Mouse (Mus musculus) heart, embryonic 14.5 days (tissue): ENCODE measurements around the gene Calml3. TPM values are rescaled to one million over a fixed set of nuclear protein-coding genes. Genes with fewer than 3 reads are reported as not detected.

ENCODE experiments used
- ATAC-seq: fragments of 200-750 bp; cut with Nextera tagmentation; 2 replicates; pipeline ENCODE4 v1.8.0; 2017; ENCODE audit warnings: low read depth, moderate TSS enrichment; ENCODE audit not compliant: insufficient number of reproducible peaks, insufficient read depth, low FRiP score
- H3K27ac ChIP-seq, 2 experiments: fragments of 200-500 bp in 1 of 2; fragments of 300-500 bp in 1 of 2; sonication (generic) in 1 of 2; replicated peaks in 1 of 2; 2 replicates each; pipeline ENCODE4 v1.5.1; 2012 to 2014; ENCODE audit warnings: low read depth in 2 of 2, low read length in 2 of 2, control low read depth in 1 of 2, mild to moderate bottlenecking in 1 of 2, mixed read lengths in 1 of 2; ENCODE audit not compliant: control insufficient read depth in 1 of 2, insufficient read depth in 1 of 2
- H3K27me3 ChIP-seq: fragments of 300-500 bp; sonication (generic); 2 replicates; pipeline ENCODE4 v1.6.1; 2014; ENCODE audit warnings: mild to moderate bottlenecking, low read length, control low read depth; ENCODE audit not compliant: control insufficient read depth, insufficient read depth
- H3K36me3 ChIP-seq: fragments of 300-500 bp; sonication (generic); 2 replicates; pipeline ENCODE4 v1.6.1; 2014; ENCODE audit warnings: mild to moderate bottlenecking, control low read depth, low read length, mixed read lengths; ENCODE audit not compliant: control insufficient read depth, insufficient read depth
- H3K4me1 ChIP-seq, 2 experiments: fragments of 200-500 bp in 1 of 2; fragments of 300-500 bp in 1 of 2; sonication (generic) in 1 of 2; 2 replicates each; pipeline ENCODE4 v1.6.1; 2012 to 2014; ENCODE audit warnings: low read length in 2 of 2, control low read depth in 1 of 2, mixed read lengths in 1 of 2; ENCODE audit not compliant: control insufficient read depth in 2 of 2, insufficient read depth in 2 of 2
- H3K4me2 ChIP-seq: fragments of 300-500 bp; sonication (generic); 2 replicates; pipeline ENCODE4 v1.6.1; 2014; ENCODE audit warnings: mild to moderate bottlenecking, low read length
- H3K4me3 ChIP-seq, 2 experiments: fragments of 200-500 bp in 1 of 2; fragments of 300-500 bp in 1 of 2; sonication (generic) in 1 of 2; 2 replicates each; pipeline ENCODE4 v1.5.1; 2012 to 2014; ENCODE audit warnings: low read length in 2 of 2, mild to moderate bottlenecking in 2 of 2, control low read depth in 1 of 2, low read depth in 1 of 2, moderate library complexity in 1 of 2; ENCODE audit not compliant: control insufficient read depth in 1 of 2, insufficient read depth in 1 of 2
- H3K9ac ChIP-seq: fragments of 300-500 bp; sonication (generic); 2 replicates; pipeline ENCODE4 v1.6.1; 2014; ENCODE audit warnings: mild to moderate bottlenecking, low read length
- H3K9me3 ChIP-seq: fragments of 300-500 bp; sonication (generic); 2 replicates; pipeline ENCODE4 v1.6.1; 2016; ENCODE audit warnings: low read length, control low read depth; ENCODE audit not compliant: control insufficient read depth
- WGBS: fragments of 180-500 bp; shearing (Covaris S2); extraction: QIAGEN DNeasy Blood & Tissue Kit; methylation state at CpG from one replicate; pipeline ENCODE4 v1.1.7; 2014; 5-methylcytosine and 5-hydroxymethylcytosine counted together
- polyA plus RNA-seq: library from polyadenylated mRNA; unstranded; fragments of >200 nt; fragmentation: Nextera tagmentation; extraction: Ambion mirVana; gene quantifications from 2 replicates; pipeline ENCODE4 v1.2.1, GENCODE M21; 2014

The Calml3 gene
- polyA plus RNA-seq, 1 experiment from 2014 or later, result not detected

- no peaks in the 10 kb centered on the region for H3K27me3 ChIP-seq
- H3K9me3 ChIP-seq, result no peaks in the 10 kb centered on the region
- WGBS, result 17% methylated on average over 3 of the region's 3 CpGs
- peak overlapping the region; percentile 21 to 44; a peak in 1 of 4 replicates for H3K27ac ChIP-seq
- no peak overlapping the region for H3K9ac ChIP-seq
- H3K4me3 ChIP-seq, result no peak overlapping the region
- peak overlapping the region; percentile 32 for H3K4me2 ChIP-seq
- ATAC-seq, result no peak
- no peaks in the 10 kb centered on the region for H3K36me3 ChIP-seq
- peaks cover 4 to 13% of the 10 kb centered on the region in 2 experiments; a peak in 3 of 4 replicates for H3K4me1 ChIP-seq
These were observed 4.7 kb downstream of the Calml3 start for GRCm38 (mm10) chr13:3799386-3799785.

- peaks cover 4 to 13% of the 10 kb centered on the region in 2 experiments; a peak in 3 of 4 replicates for H3K4me1 ChIP-seq
- H3K4me3 ChIP-seq, result no peak overlapping the region
- H3K9me3 ChIP-seq, result no peaks in the 10 kb centered on the region
- H3K27me3 ChIP-seq, result no peaks in the 10 kb centered on the region
- no peak for ATAC-seq
- no peak overlapping the region for H3K9ac ChIP-seq
- no peak overlapping the region for H3K4me2 ChIP-seq
- H3K27ac ChIP-seq, result no peak overlapping the region
- no peaks in the 10 kb centered on the region for H3K36me3 ChIP-seq
These were observed 5.4 kb downstream of the Calml3 start for GRCm38 (mm10) chr13:3798751-3799150.

- WGBS, result 69% methylated on average over 4 of the region's 4 CpGs
- no peaks in the 10 kb centered on the region for H3K9me3 ChIP-seq
- H3K36me3 ChIP-seq, result no peaks in the 10 kb centered on the region
- H3K27ac ChIP-seq, result no peak overlapping the region
- H3K9ac ChIP-seq, result no peak overlapping the region
- no peaks in the 10 kb centered on the region for H3K27me3 ChIP-seq
- H3K4me2 ChIP-seq, result no peak overlapping the region
- no peak for ATAC-seq
- H3K4me1 ChIP-seq, result peaks cover 4 to 13% of the 10 kb centered on the region in 2 experiments
- H3K4me3 ChIP-seq, result no peak overlapping the region
These were observed 7.5 kb downstream of the Calml3 start for GRCm38 (mm10) chr13:3796649-3797048.

GRCm38 (mm10) chr13:3789531-3789930 is 14.6 kb downstream of the Calml3 start:
- no peaks in the 10 kb centered on the region for H3K36me3 ChIP-seq
- no peaks in the 10 kb centered on the region for H3K27me3 ChIP-seq
- no peak overlapping the region for H3K9ac ChIP-seq
- 79% methylated on average over 2 of the region's 2 CpGs for WGBS
- no peak overlapping the region for H3K27ac ChIP-seq
- no peak overlapping the region for H3K4me3 ChIP-seq
- peaks cover 2 to 7% of the 10 kb centered on the region in 2 experiments for H3K4me1 ChIP-seq
- no peak for ATAC-seq
- H3K9me3 ChIP-seq, result no peaks in the 10 kb centered on the region
- no peak overlapping the region for H3K4me2 ChIP-seq

GRCm38 (mm10) chr13:3788588-3788987 is 15.5 kb downstream of the Calml3 start:
- ATAC-seq, result no peak
- Histone ChIP-seq H3K9ac (no peak overlapping the region), H3K27ac (no peak overlapping the region), H3K4me3 (no peak overlapping the region), H3K27me3 (no peaks in the 10 kb centered on the region), H3K4me1 (peaks cover 2 to 7% of the 10 kb centered on the region in 2 experiments), H3K4me2 (no peak overlapping the region), H3K36me3 (no peaks in the 10 kb centered on the region), H3K9me3 (no peaks in the 10 kb centered on the region)
- 89% methylated on average over 2 of the region's 2 CpGs for WGBS

GRCm38 (mm10) chr13:3787644-3788043 is 16.5 kb downstream of the Calml3 start:
- WGBS, result 80% methylated on average over 3 of the region's 3 CpGs
- H3K4me2 ChIP-seq, result no peak overlapping the region
- H3K36me3 ChIP-seq, result no peaks in the 10 kb centered on the region
- H3K9ac ChIP-seq, result no peak overlapping the region
- no peak overlapping the region for H3K4me3 ChIP-seq
- H3K27ac ChIP-seq, result no peak overlapping the region
- H3K4me1 ChIP-seq, result peaks cover 2 to 7% of the 10 kb centered on the region in 2 experiments
- H3K27me3 ChIP-seq, result no peaks in the 10 kb centered on the region
- no peaks in the 10 kb centered on the region for H3K9me3 ChIP-seq
- ATAC-seq, result no peak

GRCm38 (mm10) chr13:3787102-3787501 is 17.0 kb downstream of the Calml3 start:
- ATAC-seq, result no peak
- Histone ChIP-seq H3K4me2 (no peak overlapping the region), H3K4me3 (no peak overlapping the region), H3K9me3 (no peaks in the 10 kb centered on the region), H3K36me3 (no peaks in the 10 kb centered on the region), H3K27me3 (no peaks in the 10 kb centered on the region), H3K9ac (no peak overlapping the region), H3K4me1 (peaks cover 2 to 7% of the 10 kb centered on the region in 2 experiments), H3K27ac (no peak overlapping the region)
- WGBS, result 30% methylated on average over 4 of the region's 4 CpGs

- Histone ChIP-seq H3K4me3 (no peak overlapping the region), H3K36me3 (no peaks in the 10 kb centered on the region), H3K27me3 (no peaks in the 10 kb centered on the region), H3K4me2 (no peak overlapping the region), H3K4me1 (peaks cover 2 to 7% of the 10 kb centered on the region in 2 experiments; a peak in 3 of 4 replicates), H3K9ac (no peak overlapping the region), H3K27ac (no peak overlapping the region), H3K9me3 (no peaks in the 10 kb centered on the region)
- WGBS, result 83% methylated on average over 2 of the region's 2 CpGs
- no peak for ATAC-seq
These were observed 20.5 kb downstream of the Calml3 start for GRCm38 (mm10) chr13:3783621-3784020.
